Mouse (Mus musculus): ENCODE measurements around the gene Gm20388. TPM values are rescaled to one million over a fixed set of nuclear protein-coding genes. Genes with fewer than 3 reads are reported as not detected.

Gene Gm20388
- total RNA-seq, 2 experiments from 2014 or later = 8.8 TPM

- DNase-seq (ENCODE audit: extremely low spot score in 1 of 2, low spot score in 1 of 2) = no peak
Observed at GRCm38 (mm10) chr8:120888005-120888404, 977.4 kb downstream of the Gm20388 start.

- DNase-seq (ENCODE audit: extremely low spot score in 1 of 2, low spot score in 1 of 2) = no peak
Observed at GRCm38 (mm10) chr8:120889189-120889588, 978.5 kb downstream of the Gm20388 start.

- DNase-seq (ENCODE audit: extremely low spot score in 1 of 2, low spot score in 1 of 2) = no peak
Observed at GRCm38 (mm10) chr8:120890068-120890467, 979.4 kb downstream of the Gm20388 start.

GRCm38 (mm10) chr8:120895009-120895408 is 984.4 kb downstream of the Gm20388 start:
- DNase-seq (ENCODE audit: extremely low spot score in 1 of 2, low spot score in 1 of 2) = no peak

GRCm38 (mm10) chr8:120895600-120895999 is 985.0 kb downstream of the Gm20388 start:
- DNase-seq (ENCODE audit: extremely low spot score in 1 of 2, low spot score in 1 of 2) = no peak

GRCm38 (mm10) chr8:120896203-120896602 is 985.6 kb downstream of the Gm20388 start:
- DNase-seq (ENCODE audit: extremely low spot score in 1 of 2, low spot score in 1 of 2) = no peak

- DNase-seq (ENCODE audit: extremely low spot score in 1 of 2, low spot score in 1 of 2) = peak in 1 of 2 experiments; percentile 42
Observed at GRCm38 (mm10) chr8:120898008-120898407, 987.4 kb downstream of the Gm20388 start.

GRCm38 (mm10) chr8:120898828-120899407 is 988.3 kb downstream of the Gm20388 start:
- DNase-seq (ENCODE audit: extremely low spot score in 1 of 2, low spot score in 1 of 2) = no peak

- no peak for DNase-seq (ENCODE audit: extremely low spot score in 1 of 2, low spot score in 1 of 2)
Observed at GRCm38 (mm10) chr8:120902346-120902745, 991.7 kb downstream of the Gm20388 start.

- no peak for DNase-seq (ENCODE audit: extremely low spot score in 1 of 2, low spot score in 1 of 2)
Observed at GRCm38 (mm10) chr8:120907671-120908070, 997.0 kb downstream of the Gm20388 start.

GRCm38 (mm10) chr8:120910936-120911335 is 1000.3 kb downstream of the Gm20388 start:
- DNase-seq (ENCODE audit: extremely low spot score in 1 of 2, low spot score in 1 of 2) = no peak

- no peak for DNase-seq (ENCODE audit: extremely low spot score in 1 of 2, low spot score in 1 of 2)
Observed at GRCm38 (mm10) chr8:120912463-120912862, 1001.8 kb downstream of the Gm20388 start.

GRCm38 (mm10) chr8:120916831-120917435 is 1006.3 kb downstream of the Gm20388 start:
- no peak for DNase-seq (ENCODE audit: extremely low spot score in 1 of 2, low spot score in 1 of 2)

GRCm38 (mm10) chr8:120920527-120920926 is 1009.9 kb downstream of the Gm20388 start:
- DNase-seq (ENCODE audit: extremely low spot score in 1 of 2, low spot score in 1 of 2) = no peak

GRCm38 (mm10) chr8:120926201-120926600 is 1015.6 kb downstream of the Gm20388 start:
- DNase-seq (ENCODE audit: extremely low spot score in 1 of 2, low spot score in 1 of 2) = no peak

GRCm38 (mm10) chr8:120928082-120928481 is 1017.4 kb downstream of the Gm20388 start:
- no peak for DNase-seq (ENCODE audit: extremely low spot score in 1 of 2, low spot score in 1 of 2)

- no peak for DNase-seq (ENCODE audit: extremely low spot score in 1 of 2, low spot score in 1 of 2)
Observed at GRCm38 (mm10) chr8:120934596-120934995, 1024.0 kb downstream of the Gm20388 start.

- DNase-seq (ENCODE audit: extremely low spot score in 1 of 2, low spot score in 1 of 2) = no peak
Observed at GRCm38 (mm10) chr8:120936685-120937084, 1026.0 kb downstream of the Gm20388 start.

GRCm38 (mm10) chr8:120937474-120937873 is 1026.8 kb downstream of the Gm20388 start:
- no peak for DNase-seq (ENCODE audit: extremely low spot score in 1 of 2, low spot score in 1 of 2)

- no peak for DNase-seq (ENCODE audit: extremely low spot score in 1 of 2, low spot score in 1 of 2)
Observed at GRCm38 (mm10) chr8:120940287-120940686, 1029.6 kb downstream of the Gm20388 start.

- DNase-seq (ENCODE audit: extremely low spot score in 1 of 2, low spot score in 1 of 2) = no peak
Observed at GRCm38 (mm10) chr8:120947240-120947639, 1036.6 kb downstream of the Gm20388 start.

- no peak for DNase-seq (ENCODE audit: extremely low spot score in 1 of 2, low spot score in 1 of 2)
Observed at GRCm38 (mm10) chr8:120948050-120948595, 1037.5 kb downstream of the Gm20388 start.
